Mouse (Mus musculus) heart, embryonic 13.5 days (tissue): ENCODE measurements at regions not wholly inside any gene's neighbourhood (a gene's known extent, or its start where the extent isn't known, plus 50 kb on each side); places are given as distances from the start of the nearest gene placed in this dataset.
"Not testable (repeated sequence)": the region's sequence is repeated elsewhere in the genome, so short reads cannot be mapped to it uniquely, and the experiment has no call there.

ENCODE experiments used
- ATAC-seq: fragments of 200-750 bp; cut with Nextera tagmentation; 2 replicates; pipeline ENCODE4 v1.8.0; 2017; ENCODE audit warnings: moderate TSS enrichment; ENCODE audit not compliant: insufficient number of reproducible peaks, low FRiP score, low TSS enrichment; ENCODE audit errors: extremely low read depth
- H3K27ac ChIP-seq: fragments of 300-500 bp; sonication (generic); replicated peaks from 2 replicates; pipeline ENCODE4 v1.5.1; 2015; ENCODE audit warnings: moderate library complexity, mild to moderate bottlenecking, inconsistent platforms
- H3K27me3 ChIP-seq: fragments of 300-500 bp; sonication (generic); replicated peaks from 2 replicates; pipeline ENCODE4 v1.6.1; 2015; ENCODE audit warnings: mild to moderate bottlenecking, inconsistent platforms
- H3K36me3 ChIP-seq: fragments of 300-500 bp; sonication (generic); 2 replicates; pipeline ENCODE4 v1.6.1; 2015; ENCODE audit warnings: mild to moderate bottlenecking, inconsistent platforms
- H3K4me1 ChIP-seq: fragments of 300-500 bp; sonication (generic); 2 replicates; pipeline ENCODE4 v1.6.1; 2015; ENCODE audit warnings: inconsistent platforms
- H3K4me2 ChIP-seq: fragments of 300-500 bp; sonication (generic); 2 replicates; pipeline ENCODE4 v1.6.1; 2015; ENCODE audit warnings: inconsistent platforms, mild to moderate bottlenecking, moderate library complexity
- H3K4me3 ChIP-seq: fragments of 300-500 bp; sonication (generic); 2 replicates; pipeline ENCODE4 v1.5.1; 2015; ENCODE audit warnings: moderate library complexity, mild to moderate bottlenecking, inconsistent platforms
- H3K9ac ChIP-seq: fragments of 300-500 bp; sonication (generic); 2 replicates; pipeline ENCODE4 v1.6.1; 2015; ENCODE audit warnings: inconsistent platforms, mild to moderate bottlenecking, moderate library complexity
- H3K9me3 ChIP-seq: fragments of 300-500 bp; sonication (generic); 2 replicates; pipeline ENCODE4 v1.6.1; 2016; ENCODE audit warnings: inconsistent platforms
- WGBS: fragments of 180-500 bp; shearing (Covaris S2); methylation state at CpG from one replicate; pipeline ENCODE4 v1.1.7; 2015; ENCODE audit warnings: mixed read lengths; 5-methylcytosine and 5-hydroxymethylcytosine counted together

DNA sequence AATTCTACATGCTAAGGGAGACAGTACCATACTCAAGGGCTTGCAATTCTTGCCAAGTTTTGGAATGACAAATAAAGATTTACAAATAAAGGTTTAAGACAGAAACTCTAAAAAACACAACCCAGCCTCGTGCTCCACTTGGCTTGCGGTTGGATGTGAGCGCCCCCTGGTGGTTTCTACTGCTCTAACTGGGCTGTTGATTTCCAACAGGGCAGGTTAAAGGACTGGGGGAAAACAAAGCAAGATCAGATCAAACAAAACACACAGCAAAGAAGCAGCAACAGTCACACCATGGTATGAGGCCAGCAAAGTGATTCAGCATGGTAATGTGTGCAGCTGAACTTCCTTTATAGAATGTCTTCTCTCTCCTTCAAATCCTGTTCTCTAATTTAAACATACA, 339.2 kb downstream of the Adam3 start:
- no peak overlapping the region for H3K4me3 ChIP-seq
- H3K4me1 ChIP-seq: 0 out of 2 replicates have a peak, but pooled peaks cover 5% of the 10 kb centered on the region
- no peaks in the 10 kb centered on the region for H3K9me3 ChIP-seq
- no peak overlapping the region for H3K4me2 ChIP-seq
- no peaks in the 10 kb centered on the region for H3K27me3 ChIP-seq
- no peak overlapping the region for H3K9ac ChIP-seq
- H3K27ac ChIP-seq: no peak overlapping the region
- H3K36me3 ChIP-seq: no peaks in the 10 kb centered on the region
- 5% methylated on average over 3 of the region's 3 CpGs for WGBS
- ATAC-seq: no peak

DNA sequence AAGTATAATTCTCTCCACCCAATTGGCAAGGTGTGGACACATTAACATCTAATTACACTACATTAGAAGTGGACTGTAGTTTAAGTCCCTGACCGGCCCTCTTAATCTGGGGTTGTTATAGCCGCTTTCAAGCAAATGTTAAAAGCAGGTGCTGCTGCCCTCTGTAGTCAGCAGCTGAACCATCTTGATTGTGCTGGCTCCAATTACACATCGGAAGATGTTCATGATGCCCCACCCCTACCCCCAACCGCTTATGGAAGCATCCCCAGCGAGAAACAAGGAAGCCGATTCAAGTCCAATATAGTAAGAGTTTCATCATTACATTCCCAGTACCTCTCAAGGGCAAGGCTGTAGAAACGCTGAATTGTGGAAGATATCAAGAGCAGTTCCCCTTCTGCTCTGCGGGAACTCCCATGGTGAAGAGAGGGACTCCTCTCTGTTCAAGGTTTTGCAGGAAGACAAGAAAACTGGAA, 341.7 kb downstream of the Adam3 start:
- Histone ChIP-seq H3K4me3 (no peak overlapping the region), H3K36me3 (no peaks in the 10 kb centered on the region), H3K27me3 (no peaks in the 10 kb centered on the region), H3K4me2 (no peak overlapping the region), H3K4me1 (0 out of 2 replicates have a peak, but pooled peaks cover 5% of the 10 kb centered on the region), H3K9ac (no peak overlapping the region), H3K27ac (no peak overlapping the region), H3K9me3 (no peaks in the 10 kb centered on the region)
- WGBS: 63% methylated on average over 8 of the region's 8 CpGs
- ATAC-seq: no peak

DNA sequence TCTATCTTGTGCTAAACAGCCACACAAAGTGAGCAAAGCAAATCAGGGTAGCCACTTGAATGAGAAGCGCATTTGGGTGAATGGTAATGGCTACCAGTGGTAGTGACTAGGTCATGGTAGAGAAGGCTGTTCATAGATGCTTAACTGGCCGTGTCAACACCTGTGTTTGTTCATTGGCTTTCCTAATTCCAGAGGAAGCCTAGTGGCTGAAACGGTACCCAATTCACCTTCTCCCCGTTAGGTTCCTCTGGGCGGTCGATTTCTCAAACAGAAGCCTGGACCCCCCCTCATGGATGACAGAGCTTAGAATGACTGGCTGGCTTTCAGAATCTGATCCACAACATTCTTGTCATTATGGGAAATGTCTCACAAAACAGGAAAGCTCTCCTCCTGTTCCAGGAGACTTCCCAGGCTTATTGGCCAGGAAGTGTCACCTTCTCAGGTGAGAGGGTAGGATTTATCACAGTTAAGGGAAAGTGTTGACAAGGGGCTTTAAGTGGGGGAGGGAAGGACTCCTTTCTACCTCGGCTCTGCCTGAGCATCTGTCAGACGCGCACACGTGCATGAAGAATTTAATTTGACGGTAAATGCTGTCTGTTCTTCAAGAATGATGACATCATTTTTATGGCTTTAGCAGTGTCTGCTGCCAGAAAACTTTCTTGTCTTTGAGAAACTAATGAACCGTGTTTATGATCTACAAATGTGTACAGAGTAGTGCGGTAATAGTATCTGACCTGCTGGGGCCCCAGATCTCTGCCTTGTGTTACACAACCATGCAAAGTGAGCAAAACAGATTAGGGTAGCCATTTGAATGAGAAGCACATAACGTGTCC, 342.3 kb downstream of the Adam3 start:
- H3K9me3 ChIP-seq: no peaks in the 10 kb centered on the region
- H3K4me1 ChIP-seq: 0 out of 2 replicates have a peak, but pooled peaks cover 5% of the 10 kb centered on the region
- no peak overlapping the region for H3K4me3 ChIP-seq
- WGBS: 56% methylated on average over 14 of the region's 14 CpGs
- no peak overlapping the region for H3K27ac ChIP-seq
- no peak overlapping the region for H3K9ac ChIP-seq
- no peak overlapping the region for H3K4me2 ChIP-seq
- no peaks in the 10 kb centered on the region for H3K36me3 ChIP-seq
- no peak for ATAC-seq
- H3K27me3 ChIP-seq: no peaks in the 10 kb centered on the region

DNA sequence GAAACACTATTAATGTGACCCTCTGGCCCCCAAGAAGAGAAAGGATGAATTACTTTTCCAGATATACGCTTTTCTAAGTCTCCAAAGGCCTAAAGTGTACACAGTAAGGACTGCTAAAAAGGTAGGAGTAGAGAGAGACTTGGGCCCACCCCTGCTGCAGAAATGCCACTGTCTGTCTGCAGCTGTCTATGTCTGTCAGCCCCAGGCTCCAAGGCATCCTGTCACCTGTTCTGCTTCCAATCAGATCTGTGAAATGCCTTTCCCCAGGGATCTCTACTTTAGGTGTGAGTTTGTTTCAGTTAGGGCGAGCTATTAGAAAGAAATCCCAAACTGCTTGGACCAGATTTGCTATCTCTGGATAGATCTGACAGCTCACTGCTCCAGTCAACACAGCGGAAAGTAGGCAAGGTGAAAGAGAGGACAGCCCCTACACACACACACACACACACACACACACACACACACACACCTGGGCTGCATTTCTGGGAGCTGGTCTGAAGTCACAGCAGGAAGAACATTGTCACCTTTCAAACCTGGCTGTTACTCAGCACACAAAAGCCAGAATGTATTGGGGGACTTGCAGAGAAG, 343.9 kb downstream of the Adam3 start:
- H3K9ac ChIP-seq: no peak overlapping the region
- H3K9me3 ChIP-seq: no peaks in the 10 kb centered on the region
- H3K4me3 ChIP-seq: no peak overlapping the region
- ATAC-seq: no peak
- no peaks in the 10 kb centered on the region for H3K27me3 ChIP-seq
- no peak overlapping the region for H3K27ac ChIP-seq
- H3K36me3 ChIP-seq: no peaks in the 10 kb centered on the region
- 0 out of 2 replicates have a peak, but pooled peaks cover 5% of the 10 kb centered on the region for H3K4me1 ChIP-seq
- no peak overlapping the region for H3K4me2 ChIP-seq
- WGBS: 74% methylated on average over 3 of the region's 3 CpGs

DNA sequence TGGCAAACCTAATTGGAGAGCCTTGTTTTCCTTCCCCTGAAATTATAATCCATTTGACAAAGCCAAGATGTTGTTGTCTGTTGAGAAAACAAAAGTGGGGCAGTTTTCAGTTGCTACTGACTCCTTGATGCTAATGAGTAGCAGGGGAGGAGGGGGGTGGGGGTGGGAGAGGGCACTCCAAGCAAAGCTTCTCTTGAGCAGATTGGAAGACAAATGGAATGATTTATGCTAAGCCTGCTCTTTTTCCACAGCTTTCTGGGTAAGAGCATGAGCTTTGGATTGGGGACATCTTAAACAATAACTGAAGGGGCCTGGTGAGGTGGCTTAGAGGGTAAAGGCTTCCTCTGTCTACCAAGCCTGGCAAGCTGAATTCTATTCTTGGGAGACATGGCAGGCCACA, 347.6 kb downstream of the Adam3 start:
- Histone ChIP-seq H3K27me3 (no peaks in the 10 kb centered on the region), H3K4me2 (no peak overlapping the region), H3K4me3 (no peak overlapping the region), H3K9ac (no peak overlapping the region), H3K36me3 (no peaks in the 10 kb centered on the region), H3K27ac (no peak overlapping the region), H3K4me1 (no peaks in the 10 kb centered on the region), H3K9me3 (no peaks in the 10 kb centered on the region)
- no peak for ATAC-seq

DNA sequence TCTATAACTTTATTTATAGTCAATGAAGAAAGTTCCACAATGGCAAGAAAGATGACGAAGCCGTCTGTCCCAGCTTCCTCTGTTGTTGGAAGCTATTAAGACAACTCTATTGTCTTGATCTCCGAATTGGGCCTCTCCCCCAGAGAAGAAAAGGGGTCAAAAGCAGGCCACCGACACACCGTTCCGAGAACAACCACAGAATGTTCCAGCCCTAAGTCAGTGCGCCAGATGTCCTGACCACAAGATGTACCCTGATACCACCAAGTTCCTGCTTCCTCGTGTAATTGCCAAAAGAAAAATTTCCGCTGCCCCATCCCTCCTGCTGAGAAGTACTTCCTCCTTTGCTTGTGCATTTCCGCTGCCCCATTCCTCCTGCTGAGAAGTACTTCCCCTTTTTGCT, 348.8 kb downstream of the Adam3 start:
- H3K36me3 ChIP-seq, H3K27me3 ChIP-seq, H3K9me3 ChIP-seq, H3K9ac ChIP-seq, H3K4me3 ChIP-seq, H3K4me2 ChIP-seq, H3K4me1 ChIP-seq, H3K27ac ChIP-seq, ATAC-seq: not testable (repeated sequence)
- WGBS: 79% methylated on average over 10 of the region's 10 CpGs

DNA sequence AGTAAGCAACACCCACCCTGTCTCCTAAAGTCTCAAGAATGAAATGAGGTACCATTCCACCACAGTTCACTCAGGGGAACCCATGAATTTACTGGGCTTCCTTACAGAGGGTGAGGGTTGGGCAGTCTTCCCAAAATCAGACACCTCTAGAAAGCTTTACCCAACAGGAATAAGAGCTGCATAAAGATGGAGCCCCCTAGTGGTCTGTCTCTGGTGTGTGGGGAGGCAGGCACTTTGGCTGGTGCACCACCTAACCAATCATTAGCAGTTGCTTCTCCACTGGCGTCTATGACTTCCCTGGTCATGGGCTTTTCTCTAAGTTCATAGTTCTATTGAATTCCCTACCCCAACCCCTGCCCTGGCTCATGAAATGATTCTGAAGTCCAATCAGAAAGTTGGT, 351.1 kb downstream of the Adam3 start:
- H3K36me3 ChIP-seq: no peaks in the 10 kb centered on the region
- H3K27ac ChIP-seq: no peak overlapping the region
- H3K4me3 ChIP-seq: no peak overlapping the region
- H3K9ac ChIP-seq: no peak overlapping the region
- ATAC-seq: no peak
- no peaks in the 10 kb centered on the region for H3K4me1 ChIP-seq
- H3K27me3 ChIP-seq: no peaks in the 10 kb centered on the region
- H3K9me3 ChIP-seq: no peaks in the 10 kb centered on the region
- 79% methylated on average over 1 of the region's 1 CpGs for WGBS
- no peak overlapping the region for H3K4me2 ChIP-seq

DNA sequence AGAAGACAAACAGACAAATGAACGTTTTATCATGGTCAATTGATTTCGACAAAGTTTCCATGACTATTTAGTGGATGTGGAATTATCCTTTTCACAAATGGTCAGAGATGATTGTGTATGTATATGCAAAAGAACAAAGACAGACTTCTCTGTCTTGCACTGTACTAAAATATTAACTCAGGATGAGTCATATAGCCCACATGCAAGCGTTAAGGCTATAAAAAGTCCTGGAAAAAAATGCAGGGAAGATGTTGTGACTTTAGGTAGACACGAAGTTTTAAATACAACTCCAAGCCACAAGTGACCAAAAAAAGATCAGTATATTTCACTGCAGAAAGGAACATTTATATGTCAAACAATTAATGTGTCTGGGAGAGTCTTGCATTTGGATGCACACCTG, 353.6 kb downstream of the Adam3 start:
- no peaks in the 10 kb centered on the region for H3K36me3 ChIP-seq
- H3K27me3 ChIP-seq: no peaks in the 10 kb centered on the region
- no peak overlapping the region for H3K4me2 ChIP-seq
- no peak overlapping the region for H3K9ac ChIP-seq
- H3K4me1 ChIP-seq: no peaks in the 10 kb centered on the region
- no peak for ATAC-seq
- H3K4me3 ChIP-seq: no peak overlapping the region
- H3K27ac ChIP-seq: no peak overlapping the region
- WGBS: 67% methylated on average over 4 of the region's 4 CpGs
- H3K9me3 ChIP-seq: no peaks in the 10 kb centered on the region

DNA sequence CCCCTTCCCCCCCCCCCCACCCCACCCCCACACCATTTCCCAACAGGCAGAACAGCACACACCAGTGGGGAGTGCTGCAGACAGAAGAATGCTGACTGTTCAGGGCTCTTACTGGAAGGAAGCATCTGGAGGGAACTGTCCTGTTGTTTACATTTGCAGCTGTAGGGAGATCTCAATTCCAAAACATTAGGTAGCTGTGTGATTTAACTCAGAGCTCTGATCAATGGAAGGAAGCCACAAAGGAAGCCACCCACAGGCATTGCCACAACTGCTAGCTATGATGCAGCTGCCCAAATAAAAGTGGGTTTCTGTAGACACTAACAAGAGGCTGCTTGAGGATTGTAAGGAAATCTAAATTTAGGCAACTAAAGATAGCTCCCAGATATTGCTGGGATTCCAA, 359.7 kb downstream of the Adam3 start:
- Histone ChIP-seq H3K27ac (no peak overlapping the region), H3K4me3 (no peak overlapping the region), H3K36me3 (no peaks in the 10 kb centered on the region), H3K27me3 (no peaks in the 10 kb centered on the region), H3K9me3 (no peaks in the 10 kb centered on the region), H3K4me2 (no peak overlapping the region), H3K9ac (no peak overlapping the region), H3K4me1 (peaks cover 11% of the 10 kb centered on the region)
- ATAC-seq: no peak

DNA sequence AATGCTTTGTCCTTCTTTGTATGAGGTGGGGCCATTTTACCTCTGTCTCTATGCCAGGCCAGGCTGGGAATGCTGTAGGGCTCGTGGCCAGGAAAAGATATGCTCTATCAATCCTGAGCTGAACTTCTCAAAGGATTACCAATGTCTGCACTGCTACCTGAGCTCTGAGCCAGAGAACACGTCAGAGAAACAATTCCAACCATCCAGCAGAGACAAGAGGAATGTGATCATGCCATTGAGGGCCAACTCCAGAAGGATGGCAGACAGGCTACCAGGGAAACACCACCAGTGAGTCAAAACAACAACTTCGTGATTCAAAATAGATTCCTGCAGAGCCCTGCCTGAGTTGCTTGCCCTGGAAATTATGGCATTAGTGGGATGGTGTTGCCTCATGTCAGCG, 361.0 kb downstream of the Adam3 start:
- Histone ChIP-seq H3K36me3 (no peaks in the 10 kb centered on the region), H3K27me3 (no peaks in the 10 kb centered on the region), H3K27ac (no peak overlapping the region; the same call in 1 of the 2 replicates), H3K4me2 (no peak overlapping the region), H3K4me3 (no peak overlapping the region), H3K9me3 (peaks cover 8% of the 10 kb centered on the region; the same call in 1 of the 2 replicates), H3K4me1 (peaks cover 11% of the 10 kb centered on the region), H3K9ac (no peak overlapping the region)
- 41% methylated on average over 4 of the region's 4 CpGs for WGBS
- ATAC-seq: no peak

DNA sequence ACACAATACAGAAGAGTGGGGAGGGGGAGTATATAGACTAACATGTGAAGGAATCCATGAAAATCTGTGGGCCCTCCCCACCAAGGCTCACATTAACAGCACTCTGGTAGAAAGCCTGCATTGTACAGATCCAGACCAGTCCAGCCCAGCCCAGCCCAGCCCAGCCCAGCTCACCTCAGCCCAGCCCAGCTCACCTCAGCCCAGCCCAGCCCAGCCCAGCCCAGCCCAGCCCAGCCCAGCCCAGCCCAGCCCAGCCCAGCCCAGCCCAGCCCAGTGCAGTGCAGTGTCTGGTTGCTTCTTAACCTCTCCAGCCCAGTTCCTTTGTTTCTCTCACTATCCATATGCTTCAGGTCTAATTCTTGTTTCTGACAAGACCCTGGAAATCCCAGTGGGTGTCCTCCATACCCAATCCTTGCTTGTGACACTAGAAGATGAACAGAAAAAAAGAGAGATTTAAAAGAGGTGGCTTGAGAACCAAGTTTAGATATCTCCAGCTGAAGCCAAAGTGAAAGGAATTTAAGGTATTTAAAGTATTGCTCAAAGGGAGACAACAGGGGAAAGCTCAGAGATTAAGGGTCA, 366.5 kb downstream of the Adam3 start:
- no peaks in the 10 kb centered on the region for H3K36me3 ChIP-seq
- peaks cover 8% of the 10 kb centered on the region; the same call in 1 of the 2 replicates for H3K9me3 ChIP-seq
- H3K4me2 ChIP-seq: no peak overlapping the region
- H3K4me1 ChIP-seq: 0 out of 2 replicates have a peak, but pooled peaks cover 3% of the 10 kb centered on the region
- no peak overlapping the region for H3K4me3 ChIP-seq
- ATAC-seq: no peak
- H3K9ac ChIP-seq: no peak overlapping the region
- H3K27me3 ChIP-seq: no peaks in the 10 kb centered on the region
- no peak overlapping the region for H3K27ac ChIP-seq
